Mouse (Mus musculus) kidney, adult 2 months (tissue): ENCODE results near the gene Alk.

Experiments used
- CTCF ChIP-seq: fragments of 200-500 bp; conservative IDR thresholded peaks from 2 replicates; pipeline ENCODE4 v1.5.1; 2011; ENCODE audit warnings: low read depth, mild to moderate bottlenecking, control low read depth, low read length, moderate library complexity, mixed read lengths; ENCODE audit not compliant: insufficient read depth, insufficient read length
- POLR2A ChIP-seq: fragments of 200-500 bp; IDR thresholded peaks from one replicate; pipeline ENCODE4 v1.6.1; 2011; ENCODE audit warnings: low read depth, low read length, control low read depth

DNA sequence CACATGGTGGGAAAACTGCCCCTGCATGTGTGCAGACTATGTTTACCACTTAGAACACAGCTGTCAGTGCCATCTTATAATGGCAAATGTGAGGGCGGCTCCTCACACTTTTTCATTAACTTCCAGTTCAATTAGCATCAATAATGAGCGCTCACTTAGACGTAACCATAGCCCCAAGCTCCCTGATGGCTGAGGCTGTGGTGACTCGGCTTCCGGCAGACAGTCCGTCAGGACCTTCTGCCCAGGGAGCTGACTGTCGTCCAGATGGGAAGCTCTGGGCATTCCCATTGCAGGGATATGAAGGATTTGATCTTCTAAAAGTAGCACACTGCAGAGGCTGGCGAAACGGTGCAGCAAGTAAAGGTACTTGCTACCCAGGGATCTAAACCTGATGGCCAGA lies 25.1 kb downstream of the Alk start:
- TF ChIP-seq CTCF (no peak), POLR2A (no peak)
